Mouse (Mus musculus) gastrocnemius, postnatal 4 days (tissue): ENCODE measurements around the gene Sars2. TPM values are rescaled to one million over a fixed set of nuclear protein-coding genes. Genes with fewer than 3 reads are reported as not detected.

Experiments used
- DNase-seq, 2 experiments: peaks; one replicate each; pipeline ENCODE4 v3.0.0; 2021 to 2022; ENCODE audit warnings: low spot score in 2 of 2, mixed read lengths in 2 of 2
- total RNA-seq, 2 experiments: library from RNA; stranded (reverse); gene quantifications; 2 replicates each; pipeline ENCODE4 v1.2.3; 2021

Gene Sars2
- total RNA-seq, 2 experiments from 2014 or later, result 16.2 to 19.5 TPM

DNA sequence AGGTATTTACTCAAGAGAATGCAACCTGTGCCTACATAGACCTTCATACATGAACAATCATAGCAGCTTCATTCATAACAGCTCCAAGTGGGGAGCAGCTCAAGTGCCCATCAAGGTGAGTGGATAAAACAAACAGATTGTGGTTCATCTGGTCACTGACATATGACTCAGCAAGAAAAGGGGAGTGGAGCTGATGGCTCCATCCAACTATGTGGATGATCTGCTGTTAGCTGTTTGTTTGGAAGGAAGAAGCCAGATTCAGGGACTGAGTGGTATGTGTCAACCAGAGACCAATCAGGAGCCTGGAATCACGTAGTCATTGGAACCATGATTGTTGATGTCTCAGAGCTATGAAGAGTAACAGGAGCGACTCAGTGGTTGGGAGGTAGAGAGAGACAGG is 17.2 kb upstream of the Sars2 start:
- DNase-seq, result no peak

DNA sequence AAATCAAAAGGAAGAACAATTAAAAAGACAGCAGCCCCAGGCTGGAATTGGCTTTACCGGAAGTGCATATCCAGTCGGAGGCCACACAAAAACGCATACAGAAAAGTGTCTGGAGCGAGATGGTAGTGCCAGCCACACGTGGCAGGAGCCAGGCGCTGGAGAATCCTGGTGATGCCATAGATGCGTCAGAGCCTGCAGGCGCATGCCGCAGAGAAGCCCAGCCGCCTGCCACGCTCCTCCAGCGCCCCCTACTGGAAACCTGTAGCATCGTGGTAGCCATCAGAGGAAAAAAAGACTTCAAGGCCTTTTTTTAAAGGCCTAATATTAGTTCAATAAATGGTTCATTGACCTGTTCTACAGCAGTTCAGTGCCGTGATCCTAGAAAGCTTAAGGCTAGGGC is 15.2 kb upstream of the Sars2 start:
- DNase-seq, result peak; percentile 62 to 75

DNA sequence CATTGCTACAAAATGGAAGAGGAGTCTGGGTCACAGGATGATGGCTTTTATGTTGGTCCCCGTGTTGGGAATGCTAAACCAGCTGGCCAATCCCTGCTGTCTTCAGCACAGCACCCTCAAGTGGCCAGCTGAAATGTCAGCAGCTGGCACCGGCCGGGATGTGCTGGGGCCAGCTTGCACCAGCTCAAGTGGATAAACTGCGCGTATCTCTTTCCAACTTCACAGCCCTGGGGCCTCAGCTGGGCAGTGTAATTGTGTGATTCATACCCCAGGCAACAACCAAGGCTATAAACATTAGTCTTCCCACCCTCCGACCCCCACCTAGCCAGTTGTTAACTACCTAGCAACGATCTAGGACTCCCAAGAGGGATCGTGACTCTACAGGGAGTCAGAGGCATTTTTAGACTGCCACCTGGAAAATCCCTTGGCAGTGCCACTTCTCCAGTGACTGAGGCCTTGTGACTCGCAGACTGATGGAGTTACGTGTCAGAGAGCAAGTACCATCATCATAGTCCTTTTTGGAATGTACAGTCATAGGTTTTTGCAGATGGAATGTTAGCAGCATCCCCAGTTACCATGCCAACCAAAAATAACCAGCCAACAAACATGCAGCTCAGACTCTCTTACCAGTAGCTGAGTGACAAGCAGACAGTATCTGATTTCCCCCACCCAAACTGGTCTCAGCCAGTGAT is 14.0 kb upstream of the Sars2 start:
- DNase-seq, result no peak

DNA sequence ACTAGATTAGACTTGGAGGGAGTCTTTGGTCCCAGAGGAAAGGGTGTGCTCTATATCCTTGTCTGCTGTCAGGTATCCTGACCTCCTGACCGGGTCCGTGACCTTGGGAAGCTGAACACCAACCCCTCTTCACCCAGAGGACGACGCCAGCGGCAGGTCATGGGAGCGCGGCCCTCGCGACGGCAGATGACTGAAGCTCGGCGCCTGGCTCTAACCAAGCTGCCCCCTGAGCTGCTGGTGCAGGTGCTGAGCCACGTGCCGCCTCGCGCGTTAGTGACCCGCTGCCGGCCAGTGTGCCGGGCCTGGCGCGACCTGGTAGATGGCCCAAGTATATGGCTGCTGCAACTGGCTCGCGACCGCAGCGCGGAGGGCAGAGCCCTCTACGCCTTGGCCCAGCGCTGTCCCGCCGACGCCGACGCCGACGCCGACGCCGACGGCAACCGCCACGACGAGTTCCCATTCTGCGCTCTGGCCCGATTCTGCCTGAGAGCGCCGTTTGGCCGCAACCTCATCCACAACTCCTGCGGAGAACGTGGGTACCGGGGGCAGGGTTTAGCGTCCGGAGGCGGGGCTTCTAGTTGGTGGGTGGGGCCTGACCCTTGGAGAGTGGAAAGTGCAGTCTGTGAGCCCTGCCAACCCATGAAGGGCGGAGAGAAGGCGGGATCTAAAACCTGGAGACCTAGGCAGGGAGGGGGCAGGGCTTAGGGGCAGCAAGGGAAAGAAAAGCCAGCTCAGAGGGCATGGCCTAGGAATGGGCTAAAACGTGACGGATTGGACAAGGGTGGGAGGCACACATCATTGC is 9.2 kb upstream of the Sars2 start:
- peak; percentile 42 to 51 for DNase-seq

DNA sequence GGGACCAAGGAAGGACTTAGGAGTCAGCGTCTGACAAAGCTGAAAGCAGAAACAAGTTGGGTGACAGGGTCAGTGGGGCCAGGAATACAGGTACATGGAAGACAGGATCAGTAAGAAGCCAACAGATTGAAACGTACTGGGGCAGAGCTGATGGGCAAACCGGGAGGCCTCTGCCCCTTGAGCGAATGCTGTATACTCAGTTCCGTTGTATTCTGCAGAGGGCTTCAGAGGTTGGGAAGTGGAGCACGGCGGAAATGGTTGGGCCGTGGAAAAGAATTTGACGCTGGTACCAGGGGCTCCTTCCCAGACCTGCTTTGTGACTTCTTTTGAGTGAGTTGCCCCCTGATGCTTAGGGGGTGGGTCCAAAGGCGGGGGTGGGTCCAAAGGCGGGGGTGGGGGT is 8.6 kb upstream of the Sars2 start:
- no peak for DNase-seq

DNA sequence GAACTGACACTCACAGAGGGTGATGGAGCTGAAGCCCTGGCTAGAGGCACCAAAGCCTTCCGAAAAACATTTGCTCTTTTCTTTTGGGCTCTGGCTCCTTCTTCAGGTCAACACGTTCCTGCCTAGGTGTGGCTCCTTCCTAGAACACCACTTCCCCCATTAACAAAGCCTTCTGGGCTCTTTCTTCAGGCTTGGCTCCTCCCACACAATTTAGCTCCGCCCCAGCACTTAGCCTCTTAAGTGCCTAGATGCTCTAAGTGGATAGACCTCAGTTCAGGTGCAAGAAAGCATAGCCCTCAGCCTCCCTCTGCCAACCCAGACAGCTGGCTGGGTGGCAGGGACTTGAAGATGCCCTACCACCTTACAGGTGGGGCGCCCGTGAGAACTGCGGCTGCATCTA is 6.1 kb upstream of the Sars2 start:
- DNase-seq, result no peak

DNA sequence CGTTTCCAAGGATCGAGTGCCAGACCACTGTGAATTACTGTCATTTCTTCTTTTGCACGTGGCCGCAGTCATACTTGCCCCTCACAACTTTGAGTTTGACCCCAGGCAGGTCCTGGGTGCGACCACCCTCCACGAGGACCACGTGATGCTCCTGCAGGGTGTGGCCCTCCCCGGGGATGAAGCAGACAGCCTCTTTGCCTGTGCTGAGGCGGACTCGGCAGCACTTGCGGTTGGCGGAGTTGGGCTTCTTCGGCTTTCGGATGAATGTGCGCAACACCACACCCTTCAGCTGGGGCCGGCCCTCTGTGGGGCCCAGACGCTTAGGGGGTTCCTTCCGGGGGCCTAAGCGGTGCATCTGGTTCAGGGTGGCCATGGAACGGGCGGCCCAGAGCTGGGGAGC is 2.0 kb upstream of the Sars2 start:
- DNase-seq, result no peak

DNA sequence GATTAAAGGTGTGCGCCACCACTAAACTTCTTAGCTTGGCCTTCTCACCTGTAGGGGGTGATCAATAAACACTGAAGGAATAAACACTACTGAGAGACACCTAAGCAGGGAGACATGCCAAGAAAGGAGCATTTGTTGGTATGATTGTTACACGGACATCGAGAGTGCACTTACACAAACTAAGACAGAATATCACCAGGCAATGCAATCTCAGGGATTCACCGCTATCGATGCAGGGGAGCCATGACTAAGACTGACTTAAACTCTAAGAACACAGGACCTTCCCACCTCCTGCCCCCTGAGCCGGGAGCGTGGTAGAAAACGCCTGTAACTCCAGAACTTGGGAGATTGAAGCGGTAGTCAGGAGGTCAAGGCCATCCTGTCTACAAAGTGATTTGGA is 843 bp upstream of the Sars2 start:
- DNase-seq, result no peak

DNA sequence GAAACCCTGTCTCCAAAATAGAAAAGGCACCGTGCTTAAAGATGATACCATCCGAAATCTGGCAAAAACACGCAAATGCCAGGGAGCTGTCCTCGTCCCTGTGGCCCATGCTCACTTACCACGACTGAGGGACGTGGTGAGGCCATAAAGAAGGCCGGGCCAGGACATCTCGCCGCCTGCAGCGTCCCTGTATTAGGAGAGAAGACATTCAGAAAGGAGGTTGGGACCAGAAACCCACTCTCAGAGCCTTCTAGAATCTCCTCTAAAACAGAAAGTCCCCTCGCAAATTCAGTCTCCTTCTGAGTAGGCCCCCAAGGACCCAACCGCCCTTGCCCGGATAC is 454 bp upstream of the Sars2 start:
- DNase-seq, result no peak

DNA sequence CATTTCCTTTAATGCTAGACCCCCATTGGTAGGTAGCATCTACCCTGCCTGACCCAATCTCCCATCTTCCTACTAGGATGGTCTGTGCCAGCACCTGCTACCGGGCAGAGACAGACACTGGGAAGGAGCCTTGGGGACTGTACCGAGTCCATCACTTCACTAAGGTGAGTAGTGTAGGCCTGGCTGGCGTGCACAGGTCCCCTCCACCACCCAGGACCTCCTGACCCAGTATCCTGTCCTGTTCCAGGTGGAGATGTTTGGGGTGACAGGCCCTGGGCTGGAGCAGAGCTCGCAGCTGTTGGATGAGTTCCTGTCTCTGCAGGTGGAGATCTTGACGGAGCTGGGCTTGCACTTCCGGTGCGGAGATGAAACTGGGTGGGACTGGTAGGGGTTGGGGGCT is 8.1 kb downstream of the Sars2 start:
- DNase-seq, result no peak

DNA sequence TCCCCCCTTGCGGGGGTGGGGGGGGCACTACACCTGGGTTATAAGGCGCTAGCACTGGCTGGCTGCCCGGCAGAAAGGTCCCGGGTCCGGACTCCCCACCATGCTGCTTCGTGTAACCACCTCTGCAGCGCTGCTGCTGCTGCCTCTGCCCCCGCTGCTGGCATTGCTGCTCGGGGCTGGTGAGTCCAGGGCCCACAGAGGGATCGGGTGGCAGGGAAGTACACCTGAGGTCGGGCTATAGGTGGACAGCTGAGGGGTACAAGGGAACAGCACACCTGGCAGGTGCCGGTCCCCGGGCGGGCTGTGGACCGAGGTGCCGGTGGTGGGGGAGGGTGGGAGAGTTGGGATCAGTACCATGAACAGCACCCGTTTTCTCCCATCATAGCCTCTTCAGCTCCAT is 14.3 kb downstream of the Sars2 start, which contains the start of gene Ccer2:
Gene Ccer2 (plus strand): TSS at position 96 of the 400 bp plus-strand sequence.
- DNase-seq, result no peak

DNA sequence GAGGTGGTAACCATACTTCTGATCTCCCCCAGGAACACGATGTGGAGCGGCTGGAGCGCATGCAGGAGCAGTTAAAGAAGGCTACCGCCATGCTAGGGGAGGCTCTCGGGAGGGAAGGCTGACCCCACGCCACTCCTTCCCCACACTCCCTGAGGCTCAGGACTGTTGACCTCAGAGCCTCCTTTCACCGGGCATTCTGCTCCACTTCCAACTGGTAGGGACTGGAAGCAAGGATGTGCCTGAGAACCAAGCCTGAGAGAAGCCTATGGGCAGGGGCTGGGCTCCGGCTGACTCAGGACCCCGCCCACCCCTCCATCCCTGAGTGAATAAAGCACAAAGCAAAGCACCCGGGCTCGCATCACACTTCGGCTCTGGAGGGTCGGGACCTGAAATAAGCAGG is 16.8 kb downstream of the Sars2 start:
- DNase-seq, result no peak

DNA sequence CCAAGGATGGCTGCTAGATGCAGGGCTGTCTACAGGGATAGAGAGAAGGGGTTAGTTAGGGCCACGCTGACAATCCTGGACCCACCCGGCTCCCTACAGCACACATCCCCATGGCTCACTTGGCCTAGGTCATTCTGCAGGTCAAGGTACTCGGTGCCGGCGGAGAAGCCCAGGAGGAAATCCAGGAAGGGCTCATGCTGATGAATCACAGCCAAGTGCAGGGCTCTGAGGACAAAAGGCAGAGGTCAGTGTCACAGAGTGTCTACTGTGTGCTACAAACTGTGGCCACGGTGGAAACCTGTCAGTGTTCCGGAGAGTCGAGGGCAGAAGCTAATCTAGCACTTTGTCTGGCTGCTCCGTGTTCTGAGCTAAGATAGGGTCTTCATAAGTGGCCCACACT is 20.1 kb downstream of the Sars2 start:
- no peak for DNase-seq

DNA sequence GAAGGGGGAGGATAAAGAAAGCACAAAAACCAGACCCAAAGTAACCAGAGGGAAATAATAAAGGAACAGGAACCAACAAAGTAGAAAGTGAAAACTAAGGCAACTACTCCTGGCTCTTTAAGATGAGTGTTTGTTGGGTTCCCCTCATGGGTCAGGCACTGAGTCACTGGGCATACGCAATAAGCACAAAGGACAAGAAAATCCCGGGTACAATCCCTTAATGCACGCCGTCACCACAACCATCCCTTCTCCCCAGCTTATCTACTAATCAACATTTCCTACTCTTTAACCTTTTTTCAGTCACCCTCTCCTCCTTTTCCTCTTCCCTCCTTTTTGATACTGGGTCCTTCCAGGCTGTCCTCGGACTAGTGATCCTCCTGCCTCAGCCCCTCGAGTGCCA is 23.4 kb downstream of the Sars2 start:
- no peak for DNase-seq

DNA sequence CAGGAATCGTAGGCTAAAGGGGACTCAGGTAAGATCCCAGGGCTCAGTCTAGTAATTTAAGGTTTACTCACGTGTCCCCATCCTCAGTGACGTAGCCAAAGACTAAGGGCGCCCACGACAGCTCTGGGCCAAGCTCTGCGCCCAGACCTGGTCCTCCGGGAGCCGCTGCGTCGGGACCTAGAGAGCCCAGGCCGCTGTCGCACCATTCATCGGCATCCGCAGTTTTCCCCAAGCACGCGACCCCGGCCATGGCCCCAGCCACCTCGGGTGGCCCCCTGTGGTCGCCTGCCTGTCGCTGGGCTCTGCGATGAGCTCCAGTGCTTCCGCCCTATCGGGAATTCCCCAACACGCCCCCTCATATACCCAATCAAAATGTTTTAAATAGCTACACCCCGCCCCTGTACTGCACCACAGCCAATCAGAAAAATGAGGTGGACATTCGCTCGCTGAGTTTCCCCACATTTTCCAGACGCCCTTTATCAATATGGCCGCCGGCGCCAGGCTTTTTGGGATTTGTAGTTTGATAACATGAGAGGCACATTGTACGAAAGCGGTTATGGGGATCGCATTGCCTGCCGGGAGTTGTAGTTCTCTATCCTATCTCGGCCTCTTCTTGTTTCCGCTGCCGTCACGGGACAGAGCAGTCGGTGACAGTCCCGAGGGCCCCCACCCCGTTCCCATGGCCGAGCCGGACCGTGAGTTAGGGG is 24.5 kb downstream of the Sars2 start, which contains the start of gene Sirt2:
Gene Sirt2 (plus strand): TSS at position 563 of the 707 bp plus-strand sequence.
- DNase-seq, result peak; percentile 89 to 94

DNA sequence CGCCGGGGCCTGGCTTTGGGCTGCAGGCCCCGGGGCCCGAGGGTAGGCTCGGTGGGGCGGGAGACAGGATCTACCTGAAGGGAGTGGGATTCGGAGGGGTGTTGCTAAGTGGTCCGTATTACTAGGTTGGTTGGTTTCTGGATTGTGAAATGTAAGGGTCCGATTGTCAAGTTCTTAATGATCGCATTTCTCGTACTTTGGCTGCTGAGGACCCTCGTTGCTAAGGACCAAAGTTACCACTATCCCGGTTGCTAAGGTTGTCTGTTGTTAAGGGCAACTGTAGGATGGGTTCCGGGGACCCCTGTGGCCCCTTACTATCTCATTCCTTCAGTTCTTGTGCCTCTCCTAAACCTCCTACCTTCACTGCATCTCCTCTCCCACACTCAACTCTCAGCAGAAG is 25.1 kb downstream of the Sars2 start:
- DNase-seq, result no peak

DNA sequence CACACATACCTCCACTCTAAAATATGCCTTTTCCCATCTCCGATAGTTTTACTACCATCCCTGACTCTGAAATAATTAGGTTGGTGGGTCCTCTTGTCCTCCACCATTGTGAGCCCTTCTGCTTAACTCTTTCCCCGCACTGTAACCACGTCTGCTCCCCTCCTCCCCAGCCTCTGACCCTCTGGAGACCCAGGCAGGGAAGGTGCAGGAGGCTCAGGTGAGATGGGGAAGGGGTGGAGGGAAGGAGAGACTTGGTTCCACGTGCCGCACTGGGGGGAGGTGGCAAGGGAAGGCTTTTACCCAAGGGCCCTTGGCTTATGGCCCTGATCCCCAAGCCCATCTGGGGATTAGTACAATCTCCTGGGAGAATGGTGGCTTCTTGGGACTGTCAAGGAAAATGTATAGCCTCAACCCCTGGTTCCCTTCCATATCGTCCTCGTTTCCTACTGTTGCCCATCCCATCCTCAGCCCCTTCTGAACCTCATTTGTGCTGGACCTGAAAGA is 25.7 kb downstream of the Sars2 start, which contains the start of gene Nfkbib:
Gene Nfkbib (minus strand): TSS at position 51 of the 504 bp plus-strand sequence.
- DNase-seq, result no peak

DNA sequence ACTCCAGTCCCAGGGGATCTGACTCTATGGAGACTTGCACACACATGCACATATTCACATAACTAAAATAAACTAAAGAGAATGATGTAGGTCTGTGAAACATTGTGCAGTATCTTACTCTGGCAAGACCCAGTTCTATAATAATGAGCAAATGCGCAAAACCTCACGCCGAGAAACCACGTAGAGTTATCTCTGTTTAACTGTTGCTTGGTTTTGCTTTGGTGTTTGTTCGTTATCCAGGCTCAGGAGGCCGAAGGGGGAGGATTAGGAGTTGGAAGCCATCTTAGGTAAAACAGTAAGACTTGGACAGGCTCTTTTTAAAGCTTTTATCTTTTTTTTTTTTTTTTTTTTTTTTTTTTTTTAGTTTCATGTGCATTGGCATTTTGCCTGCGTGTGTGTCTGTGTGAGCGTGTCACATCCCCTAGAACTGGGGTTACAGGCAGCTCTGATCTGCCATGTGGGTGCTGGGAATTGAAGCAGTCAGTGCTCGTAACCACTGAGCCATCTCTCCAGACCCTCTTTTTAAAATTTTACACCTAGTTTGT is 27.7 kb downstream of the Sars2 start:
- DNase-seq, result no peak

DNA sequence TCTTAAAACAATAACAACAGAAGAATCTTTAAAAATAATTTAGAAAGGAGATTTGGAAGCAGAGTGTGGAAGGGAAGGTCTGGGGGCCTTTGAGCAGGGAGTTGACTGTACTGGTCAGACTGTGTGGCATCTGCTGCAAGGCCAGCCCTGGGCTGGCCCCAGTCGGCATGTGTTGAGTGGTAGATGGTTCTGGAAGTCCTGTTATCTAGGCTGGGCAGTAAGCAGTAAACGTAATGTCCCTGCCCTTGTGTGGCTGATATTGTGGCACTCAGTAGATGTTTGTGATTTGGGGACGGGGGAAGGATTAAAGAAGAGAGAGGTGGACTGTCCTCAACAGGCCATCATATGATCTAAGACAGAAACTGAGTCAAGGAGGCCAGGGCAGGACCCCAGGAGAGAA is 28.5 kb downstream of the Sars2 start:
- DNase-seq, result no peak

DNA sequence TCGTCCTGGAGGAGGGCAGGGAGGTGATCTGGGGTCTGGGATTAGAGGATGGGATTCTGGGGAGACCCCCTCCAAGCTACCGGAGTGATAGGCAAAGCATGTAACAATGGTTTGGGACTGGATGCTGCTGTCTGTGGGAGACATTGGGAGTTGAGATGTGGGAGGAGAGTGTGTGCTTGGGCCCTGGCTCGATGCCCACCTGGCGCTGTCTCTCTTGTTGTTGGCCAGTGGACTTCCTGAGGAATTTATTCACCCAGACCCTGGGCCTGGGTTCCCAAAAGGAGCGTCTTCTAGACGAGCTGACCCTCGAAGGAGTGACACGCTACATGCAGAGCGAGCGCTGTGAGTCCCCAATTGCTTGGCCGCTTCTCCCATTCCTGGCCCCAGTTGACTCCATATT is 30.1 kb downstream of the Sars2 start:
- DNase-seq, result peak in 1 of 2 experiments; percentile 42

DNA sequence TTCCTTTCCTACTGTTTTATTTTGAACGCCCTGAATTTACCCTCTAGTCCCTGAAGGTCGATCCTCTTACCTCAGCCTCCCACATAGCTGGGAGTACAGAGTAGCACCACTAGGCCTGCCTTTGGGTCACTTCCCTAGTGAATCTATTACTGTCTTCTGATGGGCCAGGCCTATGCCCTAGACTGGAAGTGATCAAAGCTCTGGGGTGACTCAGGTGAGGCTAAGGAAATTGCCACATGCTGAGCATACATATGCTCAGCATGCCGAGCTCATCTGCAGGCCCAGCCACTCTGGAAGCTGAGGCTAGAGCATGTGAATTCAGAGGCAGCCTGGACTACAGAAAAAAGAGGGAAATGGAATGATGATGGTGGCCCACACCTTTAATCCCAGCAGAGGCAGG is 31.4 kb downstream of the Sars2 start:
- DNase-seq, result no peak

DNA sequence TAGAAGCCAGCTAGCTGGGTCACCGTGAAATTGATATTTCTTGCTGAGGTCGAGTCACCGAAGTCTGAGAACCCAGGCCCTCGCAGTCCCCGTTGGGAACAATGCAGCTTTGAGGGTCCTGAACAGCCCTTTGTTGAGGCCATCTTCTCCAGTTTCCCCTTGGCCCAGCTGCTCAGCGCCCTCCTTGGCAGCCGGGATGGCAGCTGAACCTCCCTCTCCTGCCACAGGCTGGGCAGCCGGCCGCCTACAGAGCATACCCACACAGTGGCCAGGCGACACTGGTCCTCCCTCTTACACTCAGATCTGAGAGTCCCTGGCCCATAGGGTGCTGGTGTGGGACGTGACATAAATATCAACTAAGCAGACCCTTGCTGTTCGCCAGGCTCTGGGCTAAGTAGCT is 32.4 kb downstream of the Sars2 start:
- DNase-seq, result no peak
